Mouse (Mus musculus): Measurements from ENCODE around the gene Abi3.

The Abi3 gene

DNA sequence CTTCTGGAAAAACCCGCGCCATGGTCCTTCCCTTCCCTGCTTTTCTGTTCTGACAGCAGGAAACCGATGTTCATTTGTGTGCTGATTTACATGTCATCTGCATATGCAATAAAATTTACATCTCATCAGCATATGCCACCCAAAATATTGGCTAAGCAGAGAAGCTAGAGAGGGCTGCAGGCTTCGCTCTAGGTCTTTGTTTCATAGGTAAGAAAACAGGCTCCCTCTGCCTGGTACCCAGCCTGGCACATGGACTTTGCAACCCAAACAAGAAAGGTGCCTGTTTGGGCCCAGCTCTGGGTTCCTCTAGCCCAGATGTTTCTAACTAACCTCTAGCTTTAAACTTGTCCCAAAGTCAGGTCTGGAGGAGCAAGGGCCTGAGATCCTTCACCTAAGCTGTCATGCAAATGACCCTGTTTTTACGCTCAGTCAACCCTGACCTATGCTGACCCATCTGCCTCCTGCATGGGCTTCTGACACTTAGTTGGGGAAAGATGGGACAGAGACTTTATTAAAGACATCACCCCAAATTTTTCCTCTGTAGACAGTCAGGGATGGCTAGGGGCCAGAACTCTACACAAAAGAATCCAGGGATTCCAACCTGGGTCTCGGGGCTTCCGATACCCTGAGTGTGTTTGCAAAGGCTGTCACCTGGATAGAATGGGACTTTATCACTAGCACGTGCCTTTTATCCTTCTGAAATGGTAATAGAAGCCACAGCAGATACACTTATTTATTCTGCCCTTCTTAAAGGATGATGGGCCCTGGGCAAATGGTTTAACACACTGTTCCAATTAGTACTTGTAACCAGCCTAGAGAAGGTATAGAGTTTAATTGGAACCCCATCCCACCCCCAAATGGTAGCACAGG is 3.0 kb downstream of the Abi3 start:
- in situ Hi-C loops (cut with MseI, MboI): no loop called here

DNA sequence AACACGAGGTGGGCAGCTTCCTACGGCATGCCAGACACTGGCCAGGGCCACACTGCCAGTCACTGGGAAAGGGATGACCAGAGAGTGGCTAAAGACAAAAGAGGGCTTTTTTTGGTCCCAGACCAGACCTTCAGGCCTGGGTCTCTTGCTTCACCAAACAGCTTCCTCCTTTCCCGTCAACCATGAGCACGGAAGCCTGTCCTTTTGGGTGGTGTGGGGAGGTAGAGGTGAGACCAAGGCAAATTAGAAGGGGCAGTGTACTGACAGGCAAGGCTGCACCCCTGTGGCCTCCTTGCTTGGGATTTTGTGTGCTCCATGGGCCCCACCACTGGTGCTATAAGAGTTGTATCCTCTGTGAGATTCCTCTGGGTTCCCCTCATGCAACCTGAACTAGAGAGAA is 3.7 kb downstream of the Abi3 start:
- in situ Hi-C loops (cut with MseI, MboI): no loop called here

DNA sequence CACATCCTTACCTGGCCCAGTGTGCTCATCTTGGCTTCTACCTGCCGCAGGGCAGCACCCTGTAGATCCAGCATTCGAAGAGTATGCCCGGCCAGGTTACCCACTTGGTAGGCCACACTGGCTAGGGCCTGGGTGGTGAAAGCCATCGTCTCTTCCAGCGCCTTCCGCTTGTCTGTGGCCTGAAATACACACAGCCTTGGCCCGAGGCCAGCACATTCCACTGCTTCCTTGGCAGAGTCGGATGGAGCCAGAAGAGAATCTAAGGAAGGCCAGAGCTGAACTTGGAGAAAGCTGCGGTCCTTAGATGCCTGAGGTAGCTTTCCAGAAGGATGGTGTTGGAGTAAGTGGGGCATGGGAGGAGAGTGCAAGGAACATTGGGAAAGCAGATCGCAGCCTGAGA is 5.2 kb downstream of the Abi3 start, which contains the start of gene Gngt2:
TSS of gene Gngt2 (plus strand) at position 158 of the 400 bp plus-strand sequence.
- in situ Hi-C loops (cut with MseI, MboI): no loop called here

GRCm38 (mm10) chr11:95836433-95836832 is 5.8 kb downstream of the Abi3 start:
- in situ Hi-C loops (cut with MseI, MboI): no loop called here

- in situ Hi-C loops (cut with MseI, MboI): no loop called here
Measured at GRCm38 (mm10) chr11:95835832-95836231, 6.4 kb downstream of the Abi3 start.

DNA sequence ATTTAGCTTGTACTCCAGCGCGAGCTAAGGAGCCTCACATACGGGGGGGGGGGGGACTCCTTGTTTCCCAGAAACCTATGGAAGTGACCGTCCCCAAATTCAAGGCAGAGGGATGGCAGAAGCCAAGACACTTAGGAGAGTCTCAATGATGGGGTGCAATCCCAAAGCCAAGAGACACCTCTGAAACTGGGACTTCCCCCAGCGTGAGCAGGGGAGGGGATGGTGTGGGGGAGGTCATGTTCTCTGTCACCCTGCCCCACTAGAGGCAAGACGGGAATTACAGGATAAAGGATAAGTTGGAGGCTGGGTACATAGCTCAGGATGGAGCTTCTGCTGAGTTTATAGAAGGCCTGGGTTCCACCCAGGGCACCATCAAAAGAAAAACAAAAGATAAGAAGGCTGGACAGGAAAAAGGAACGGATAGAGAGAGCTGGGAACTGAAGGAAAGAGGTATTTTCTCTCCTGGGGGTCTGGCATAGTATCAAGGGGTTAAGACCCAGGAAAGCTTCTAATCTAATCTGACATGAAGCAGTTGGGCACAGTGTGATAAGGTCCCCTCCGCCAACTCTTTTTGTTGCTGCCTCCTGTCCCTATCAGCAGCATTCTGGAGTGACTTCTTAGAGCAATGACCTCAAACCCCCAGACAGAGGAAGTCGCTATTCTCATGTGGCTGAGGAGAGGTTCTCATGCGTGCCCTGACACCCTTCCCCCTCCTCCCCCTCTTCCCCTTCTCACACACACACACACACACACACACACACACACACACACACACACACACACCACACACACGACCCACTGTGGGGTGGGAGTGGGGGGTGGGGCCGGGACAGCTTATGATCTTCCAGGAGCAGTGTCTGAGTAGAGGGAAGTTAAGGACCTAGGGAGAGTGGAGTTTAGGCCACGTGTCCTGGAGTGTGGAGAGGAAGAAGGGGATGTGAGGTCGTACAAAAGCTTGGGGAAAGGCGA is 7.2 kb downstream of the Abi3 start:
- in situ Hi-C loops (cut with MseI, MboI): no loop called here

- in situ Hi-C loops (cut with MseI, MboI): no loop called here
Measured at GRCm38 (mm10) chr11:95834143-95834667, 8.1 kb downstream of the Abi3 start.

DNA sequence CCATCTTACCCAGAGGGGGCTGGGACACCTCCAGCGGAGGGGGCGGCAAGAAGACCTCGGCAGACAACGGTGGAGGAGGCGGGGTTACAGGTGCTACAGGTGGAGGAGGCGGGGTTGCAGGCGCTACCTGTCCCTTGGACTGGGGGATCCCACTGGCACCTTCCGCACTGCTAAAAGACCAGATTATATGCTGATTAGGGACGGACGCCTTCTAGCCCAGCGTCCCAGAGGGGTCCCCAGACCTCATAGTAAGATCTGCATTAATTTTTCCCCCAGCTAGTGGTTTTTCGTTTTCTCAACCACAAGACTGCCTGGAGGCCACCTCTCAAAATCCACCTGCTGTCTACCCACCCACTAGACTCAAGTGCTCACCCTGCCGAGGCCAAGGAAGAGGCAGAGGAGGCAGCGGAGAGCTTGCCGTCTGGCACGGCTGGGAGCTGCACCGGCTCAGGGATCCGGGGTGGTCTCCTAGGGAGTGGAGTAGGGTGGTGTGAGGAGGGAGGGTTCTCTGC is 8.6 kb downstream of the Abi3 start:
- in situ Hi-C loops (cut with MseI, MboI): no loop called here

DNA sequence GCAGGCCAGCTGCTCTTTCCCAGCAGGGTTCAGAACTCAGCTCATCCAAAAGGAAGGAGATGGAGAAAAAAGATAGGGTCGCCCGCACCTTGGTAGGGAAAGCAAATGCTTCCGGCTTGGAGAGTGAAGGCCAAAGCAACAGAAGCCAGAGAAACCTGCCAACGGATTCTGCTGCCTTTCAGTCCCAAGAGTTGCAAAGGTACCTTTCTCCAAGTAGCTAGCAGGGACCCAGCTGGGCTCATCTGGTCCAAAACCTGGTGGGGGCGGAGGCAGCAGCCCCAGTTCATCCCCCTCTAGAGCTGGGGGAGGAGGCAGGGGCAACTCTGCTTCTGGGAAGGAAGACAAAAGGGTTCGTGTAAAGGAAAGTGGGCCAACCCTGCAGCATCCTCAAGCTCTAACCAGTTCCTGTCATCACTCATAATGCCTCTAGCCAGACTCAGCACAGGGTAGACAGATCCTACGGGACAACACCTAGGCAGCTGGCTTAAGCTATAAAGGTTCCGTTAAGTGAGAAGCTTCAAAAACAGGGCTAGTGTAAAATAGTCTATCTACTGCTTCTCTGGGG is 9.2 kb downstream of the Abi3 start:
- in situ Hi-C loops (cut with MseI, MboI): no loop called here

DNA sequence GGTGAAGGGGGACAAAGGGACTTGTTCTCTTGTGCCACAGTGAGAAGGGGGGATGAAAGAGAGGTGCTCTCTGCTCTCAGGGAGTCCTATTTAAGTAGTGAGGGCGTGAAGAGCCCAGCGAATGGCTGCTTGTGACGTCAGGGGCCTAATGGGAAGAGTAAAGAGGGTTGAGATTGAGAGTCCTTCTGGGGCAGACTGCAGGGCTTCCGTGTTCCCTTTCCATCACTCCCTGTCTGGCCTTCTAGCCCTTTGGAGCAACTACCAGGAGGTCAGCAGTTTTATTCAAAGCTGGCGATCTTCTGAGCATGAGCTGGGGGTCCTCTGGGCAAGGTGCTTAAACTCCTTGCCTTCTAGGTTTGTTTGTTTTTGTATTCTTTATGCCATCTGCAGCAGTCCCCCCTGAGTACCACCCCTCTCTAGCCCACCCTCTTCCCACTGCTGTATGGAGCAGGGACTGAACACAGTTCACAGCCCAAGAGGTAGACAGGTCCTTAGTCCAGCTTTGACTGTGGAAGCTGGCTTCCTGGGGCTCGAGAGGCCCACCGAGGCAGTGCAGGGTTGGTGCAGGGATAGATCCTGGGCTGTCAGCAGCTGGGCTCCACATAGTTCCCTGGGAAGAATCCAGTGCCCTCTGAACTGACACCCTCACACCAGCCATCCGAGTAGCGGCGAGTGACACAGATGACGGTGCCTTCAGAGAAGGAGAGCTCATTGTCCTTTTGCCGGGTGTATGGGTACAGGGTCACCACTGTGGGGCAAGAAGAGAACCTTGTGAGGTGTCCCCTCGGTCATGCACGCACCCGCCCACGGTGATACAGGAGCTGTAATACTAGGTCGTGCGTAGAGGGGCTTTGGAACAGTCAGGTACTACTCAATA is 9.9 kb downstream of the Abi3 start:
- in situ Hi-C loops (cut with MseI, MboI): no loop called here

DNA sequence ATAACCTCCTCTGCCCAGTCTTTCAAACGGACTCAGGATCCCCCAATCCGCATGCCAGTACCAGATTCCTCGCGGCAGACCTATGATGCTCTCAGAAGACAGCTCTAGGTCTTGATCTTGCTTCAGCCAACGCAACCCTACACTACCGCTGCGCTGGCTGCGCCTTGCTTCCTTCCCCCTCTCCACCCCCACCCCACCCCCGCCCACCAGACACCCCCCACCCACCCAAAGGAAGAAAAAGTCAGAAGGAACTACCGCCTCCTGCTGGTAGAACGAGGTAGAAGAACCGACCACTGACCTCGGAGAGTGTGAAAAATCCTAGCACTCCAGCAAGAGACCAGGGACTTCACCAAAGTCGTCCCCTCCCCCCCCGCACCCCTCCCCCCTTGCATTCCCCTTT is 10.6 kb downstream of the Abi3 start:
- in situ Hi-C loops (cut with MseI, MboI): no loop called here

DNA sequence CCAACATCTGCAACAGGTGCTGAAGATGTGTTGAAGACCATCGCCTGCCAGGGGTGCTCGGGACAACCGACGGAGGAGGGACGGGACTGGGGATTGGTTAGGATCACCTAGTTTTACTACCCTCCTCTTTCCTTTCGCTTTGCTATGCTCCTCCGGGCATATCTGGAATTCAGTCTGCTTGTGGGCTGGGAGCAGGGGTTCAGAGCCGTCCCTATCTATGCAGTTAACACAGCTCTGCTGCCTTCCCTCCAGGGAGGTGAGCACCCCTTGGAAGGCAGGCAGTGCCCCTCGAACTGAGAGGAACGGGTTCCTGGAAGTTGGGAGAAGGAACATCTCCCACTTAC is 11.0 kb downstream of the Abi3 start:
- in situ Hi-C loops (cut with MseI, MboI): no loop called here

DNA sequence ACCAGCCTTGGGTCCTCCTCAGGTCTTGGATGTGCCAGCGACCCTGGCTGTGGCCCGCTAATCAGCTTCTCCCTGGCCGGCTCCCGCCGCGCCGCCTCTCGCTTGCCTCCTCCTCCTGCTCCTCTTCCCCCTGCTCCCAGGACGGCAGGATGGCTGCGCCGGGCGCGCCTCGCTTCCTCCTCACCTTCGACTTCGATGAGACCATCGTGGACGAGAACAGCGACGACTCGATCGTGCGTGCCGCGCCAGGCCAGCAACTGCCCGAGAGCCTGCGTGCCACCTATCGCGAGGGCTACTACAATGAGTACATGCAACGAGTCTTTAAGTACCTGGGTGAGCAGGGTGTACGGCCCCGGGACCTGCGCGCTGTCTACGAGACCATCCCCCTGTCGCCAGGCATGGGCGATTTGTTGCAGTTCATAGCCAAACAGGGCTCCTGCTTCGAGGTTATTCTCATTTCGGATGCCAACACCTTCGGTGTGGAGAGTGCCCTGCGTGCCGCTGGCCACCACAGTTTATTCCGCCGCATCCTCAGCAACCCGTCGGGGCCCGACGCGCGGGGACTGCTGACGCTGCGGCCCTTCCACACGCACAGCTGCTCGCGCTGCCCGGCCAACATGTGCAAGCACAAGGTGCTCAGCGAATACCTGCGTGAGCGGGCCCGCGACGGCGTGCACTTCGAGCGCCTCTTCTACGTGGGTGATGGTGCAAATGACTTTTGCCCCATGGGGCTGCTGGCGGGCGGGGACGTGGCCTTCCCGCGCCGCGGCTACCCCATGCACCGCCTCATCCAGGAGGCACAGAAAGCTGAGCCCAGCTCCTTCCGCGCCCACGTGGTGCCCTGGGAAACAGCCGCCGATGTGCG is 11.6 kb downstream of the Abi3 start:
- in situ Hi-C loops (cut with MseI, MboI): no loop called here

DNA sequence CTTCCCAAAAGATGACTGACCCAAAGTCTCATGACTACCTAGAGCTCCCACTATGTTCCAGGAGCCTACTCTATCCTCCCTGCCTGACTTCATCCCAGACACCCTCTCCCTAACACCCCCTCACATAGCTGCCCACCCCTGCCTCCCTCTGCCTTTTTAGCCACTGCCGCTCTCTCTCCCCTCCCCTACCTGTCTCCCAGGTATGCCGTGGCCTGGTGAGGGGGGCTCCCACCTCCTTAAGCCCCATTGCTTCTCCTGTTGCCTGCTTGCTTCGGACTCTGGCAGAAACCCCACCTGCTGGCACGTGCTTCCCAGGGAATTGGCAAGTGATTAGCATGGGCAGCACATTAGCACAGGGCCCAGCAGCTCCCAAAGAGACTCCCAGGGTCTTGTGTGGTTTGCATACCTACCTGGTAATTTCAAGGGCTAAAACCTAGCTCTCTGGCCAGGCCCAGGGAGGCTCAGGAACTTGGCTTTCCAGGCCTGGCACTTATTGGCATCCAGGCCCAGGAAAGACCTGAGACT is 12.7 kb downstream of the Abi3 start:
- in situ Hi-C loops (cut with MseI, MboI): no loop called here

GRCm38 (mm10) chr11:95828181-95828964 is 13.9 kb downstream of the Abi3 start:
- in situ Hi-C loops (cut with MseI, MboI): no loop called here

DNA sequence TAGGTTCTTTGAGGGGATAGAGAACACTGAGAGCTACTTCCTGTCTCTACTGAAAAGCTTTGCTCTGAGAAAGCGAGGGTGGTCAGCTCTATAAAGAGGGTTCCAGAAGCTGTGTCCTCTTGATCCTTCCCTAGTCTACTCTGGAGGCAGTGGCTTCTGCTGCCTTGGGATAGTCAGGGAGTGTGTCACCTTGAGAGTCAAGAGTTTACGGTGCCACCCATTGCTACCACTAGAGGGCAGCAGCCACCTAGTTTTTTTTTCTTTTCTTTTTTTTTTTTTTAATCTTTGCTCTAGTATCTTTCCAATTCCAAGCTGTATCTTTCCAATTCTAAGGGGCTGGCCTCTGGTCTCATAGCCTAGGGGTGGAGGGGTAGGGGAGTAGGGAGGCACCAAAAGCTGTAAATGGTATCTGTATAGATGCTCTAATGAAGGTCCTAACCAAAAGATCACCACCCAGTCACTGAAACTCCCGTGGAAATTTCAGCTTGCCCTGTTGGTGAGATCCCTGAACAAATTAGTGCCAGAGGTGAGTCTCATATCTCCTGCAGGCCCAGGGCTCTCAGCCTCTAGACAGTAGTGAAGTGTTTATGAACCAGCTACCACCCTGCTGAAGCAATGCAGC is 14.7 kb downstream of the Abi3 start:
- in situ Hi-C loops (cut with MseI, MboI): no loop called here

DNA sequence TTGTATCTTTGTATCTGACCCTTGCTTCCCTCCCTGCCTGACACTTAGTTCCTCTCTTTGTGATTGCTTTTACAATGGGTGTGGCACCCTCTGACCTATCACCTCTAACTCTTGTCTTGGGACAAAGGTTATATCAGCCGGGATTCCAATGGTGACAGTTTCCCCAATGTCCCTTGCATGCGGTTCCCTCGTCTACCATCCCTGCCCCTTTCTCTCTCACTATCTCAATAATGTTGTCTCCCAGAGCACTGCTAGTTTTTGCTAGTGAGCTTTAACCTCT is 15.2 kb downstream of the Abi3 start:
- in situ Hi-C loops (cut with MseI, MboI): no loop called here

DNA sequence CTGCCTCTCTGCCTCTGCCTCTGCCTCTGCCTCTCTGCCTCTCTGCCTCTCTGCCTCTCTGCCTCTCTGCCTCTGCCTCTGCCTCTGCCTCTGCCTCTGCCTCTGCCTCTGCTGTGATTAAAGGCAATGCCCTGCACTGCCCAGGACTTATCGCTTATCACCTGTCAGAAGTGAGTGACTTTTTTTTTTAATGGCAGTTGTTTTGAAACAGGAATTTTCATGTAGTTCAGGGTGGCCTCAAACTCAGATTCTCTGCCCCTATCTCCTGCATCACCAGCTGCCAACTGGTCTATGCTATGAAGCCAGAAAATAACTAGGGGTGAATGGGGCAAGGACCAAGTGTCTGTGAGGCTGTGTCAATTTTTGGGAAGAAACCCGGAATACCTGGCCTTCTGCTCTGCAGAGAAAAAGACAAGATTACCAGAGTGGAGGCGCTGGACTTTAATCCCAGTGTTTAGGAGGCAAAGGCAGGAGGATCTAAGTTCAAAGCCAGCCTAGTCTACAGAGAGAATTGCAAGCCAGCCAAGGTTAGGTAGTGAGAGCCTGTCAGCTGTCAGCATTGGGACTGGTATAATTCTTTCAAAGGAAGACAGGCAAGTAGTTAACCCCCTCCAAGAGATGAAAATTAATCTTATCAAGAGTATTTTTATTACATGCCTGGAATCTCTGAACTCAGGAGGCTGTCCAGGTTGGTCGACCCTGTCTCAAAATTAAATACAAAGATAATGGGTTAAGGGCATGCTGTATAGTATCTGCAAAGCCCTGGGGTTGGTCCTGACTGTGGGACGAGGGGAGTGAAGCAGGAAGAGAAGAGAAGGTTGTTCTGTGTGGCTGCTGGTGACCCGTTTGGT is 15.7 kb downstream of the Abi3 start:
- in situ Hi-C loops (cut with MseI, MboI): no loop called here

Measured in mouse trophoblast stem cell (cell line).